Mouse (Mus musculus): Measurements from ENCODE around the gene Vav1.

Gene Vav1

DNA sequence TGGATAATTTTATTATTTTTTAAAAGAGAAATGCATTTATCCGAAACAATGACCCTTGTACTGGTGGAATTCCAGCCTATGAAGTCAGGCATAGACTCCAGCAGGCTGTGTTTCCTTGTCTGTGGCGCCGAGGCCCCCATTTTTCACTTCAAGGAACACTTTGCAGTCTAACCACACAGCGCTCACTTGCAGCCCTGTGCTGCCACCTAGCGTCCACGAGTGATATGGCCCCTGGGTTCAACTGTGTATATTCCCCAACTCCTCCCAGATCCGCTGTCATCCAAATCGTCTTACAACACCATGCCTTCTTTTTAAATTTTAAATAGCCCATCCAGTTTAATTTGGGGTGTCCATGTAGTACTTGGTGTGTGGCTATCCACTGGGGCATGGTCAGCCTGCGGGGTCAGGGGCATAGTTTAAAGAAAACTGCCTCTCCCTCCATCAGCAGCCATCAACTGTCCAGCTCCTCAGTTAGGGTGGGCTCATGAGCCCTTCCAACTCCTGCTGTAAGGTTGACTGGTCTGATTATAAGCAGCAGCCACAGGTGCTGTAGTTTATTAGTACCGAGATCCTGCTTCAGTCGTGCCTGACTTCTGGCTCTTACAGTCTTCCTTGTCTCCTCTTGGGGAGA, 56.9 kb downstream of the Vav1 start:
- DNase-seq (ENCODE audit: low spot score in 2 of 2) = peak; percentile 75 to 90

GRCm38 (mm10) chr17:57337996-57338395, 59.1 kb downstream of the Vav1 start:
- no peak for DNase-seq (ENCODE audit: low spot score in 2 of 2)

- peak in 1 of 2 experiments; percentile 50 for DNase-seq (ENCODE audit: low spot score in 2 of 2)
Measured at GRCm38 (mm10) chr17:57339298-57339697, 60.4 kb downstream of the Vav1 start.

DNA sequence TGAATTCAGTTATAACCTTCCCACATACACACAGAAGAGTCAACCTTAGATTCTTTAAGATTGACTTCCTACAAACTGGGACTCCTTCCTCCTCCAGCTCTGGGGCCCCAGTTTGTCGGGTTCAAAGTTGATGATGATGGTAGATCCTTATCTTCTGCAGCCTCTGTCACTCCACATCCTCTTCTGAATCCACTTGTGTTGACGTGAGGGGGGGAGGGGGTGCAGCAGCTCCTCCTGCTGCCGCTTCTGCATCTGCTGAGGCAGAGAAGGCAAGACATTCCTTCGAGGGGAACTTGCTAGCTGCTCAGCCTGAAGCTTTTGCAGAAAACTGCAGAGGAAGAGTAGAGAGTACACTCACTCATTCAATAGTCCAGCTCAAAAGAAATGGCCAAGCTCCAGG, 62.7 kb downstream of the Vav1 start:
- no peak for DNase-seq (ENCODE audit: low spot score in 2 of 2)

- DNase-seq (ENCODE audit: low spot score in 2 of 2) = no peak
Measured at GRCm38 (mm10) chr17:57344029-57344707, 65.3 kb downstream of the Vav1 start.

- DNase-seq (ENCODE audit: low spot score in 2 of 2) = no peak
Measured at GRCm38 (mm10) chr17:57347017-57347416, 68.1 kb downstream of the Vav1 start.

- no peak for DNase-seq (ENCODE audit: low spot score in 2 of 2)
Measured at GRCm38 (mm10) chr17:57347781-57348180, 68.9 kb downstream of the Vav1 start.

GRCm38 (mm10) chr17:57349067-57349466, 70.2 kb downstream of the Vav1 start:
- DNase-seq (ENCODE audit: low spot score in 2 of 2) = no peak

- DNase-seq (ENCODE audit: low spot score in 2 of 2) = no peak
Measured at GRCm38 (mm10) chr17:57350212-57350611, 71.3 kb downstream of the Vav1 start.

GRCm38 (mm10) chr17:57351107-57351506, 72.2 kb downstream of the Vav1 start:
- DNase-seq (ENCODE audit: low spot score in 2 of 2) = no peak

- no peak for DNase-seq (ENCODE audit: low spot score in 2 of 2)
Measured at GRCm38 (mm10) chr17:57358441-57358840, 79.5 kb downstream of the Vav1 start, which contains the start of gene Adgre1. Gene Adgre1, plus strand, starts transcription at chr17:57358691.

- DNase-seq (ENCODE audit: low spot score in 2 of 2) = no peak
Measured at GRCm38 (mm10) chr17:57359485-57360241, 80.8 kb downstream of the Vav1 start.
